Mouse (Mus musculus) hindbrain, embryonic 15.5 days (tissue): ENCODE data around the gene Ano4. TPM values are rescaled to one million over a fixed set of nuclear protein-coding genes. Genes with fewer than 3 reads are reported as not detected.

ENCODE experiments used
- ATAC-seq: fragments of 200-750 bp; cut with Nextera tagmentation; 2 replicates; pipeline ENCODE4 v1.8.0; 2017; ENCODE audit warnings: low read depth, moderate number of reproducible peaks, moderate TSS enrichment; ENCODE audit not compliant: low FRiP score
- H3K27ac ChIP-seq: fragments of 300-500 bp; sonication (generic); replicated peaks from 2 replicates; pipeline ENCODE4 v1.5.1; 2015; ENCODE audit warnings: mild to moderate bottlenecking, inconsistent platforms
- H3K27me3 ChIP-seq: fragments of 300-500 bp; sonication (generic); 2 replicates; pipeline ENCODE4 v1.6.1; 2015; ENCODE audit warnings: control low read depth, inconsistent platforms
- H3K36me3 ChIP-seq: fragments of 300-500 bp; sonication (generic); 2 replicates; pipeline ENCODE4 v1.6.1; 2015; ENCODE audit warnings: control low read depth, inconsistent platforms
- H3K4me1 ChIP-seq: fragments of 300-500 bp; sonication (generic); replicated peaks from 2 replicates; pipeline ENCODE4 v1.6.1; 2015; ENCODE audit warnings: control low read depth, inconsistent platforms
- H3K4me2 ChIP-seq: fragments of 300-500 bp; sonication (generic); 2 replicates; pipeline ENCODE4 v1.6.1; 2015; ENCODE audit warnings: moderate library complexity, mild to moderate bottlenecking, inconsistent platforms
- H3K4me3 ChIP-seq: fragments of 300-500 bp; sonication (generic); 2 replicates; pipeline ENCODE4 v1.5.1; 2015; ENCODE audit warnings: mild to moderate bottlenecking, inconsistent platforms
- H3K9ac ChIP-seq: fragments of 300-500 bp; sonication (generic); 2 replicates; pipeline ENCODE4 v1.6.1; 2015; ENCODE audit warnings: inconsistent platforms
- H3K9me3 ChIP-seq: fragments of 300-500 bp; sonication (generic); 2 replicates; pipeline ENCODE4 v1.6.1; 2016; ENCODE audit warnings: control low read depth, inconsistent platforms
- WGBS: fragments of 180-500 bp; shearing (Covaris S2); methylation state at CpG from one replicate; pipeline ENCODE4 v1.1.7; 2015; 5-methylcytosine and 5-hydroxymethylcytosine counted together
- polyA plus RNA-seq: library from polyadenylated mRNA; unstranded; fragments of >200 nt; fragmentation: Nextera tagmentation; extraction: Ambion mirVana; gene quantifications from 2 replicates; pipeline ENCODE4 v1.2.1, GENCODE M21; 2015

The Ano4 gene
- polyA plus RNA-seq, 1 experiment from 2014 or later: 10.1 TPM

GRCm38 (mm10) chr10:89273001-89273680 lies 71.4 kb downstream of the Ano4 start:
- H3K27me3 ChIP-seq: no peaks in the 10 kb centered on the region
- no peak overlapping the region for H3K9ac ChIP-seq
- no peak overlapping the region for H3K4me2 ChIP-seq
- H3K4me3 ChIP-seq: no peak overlapping the region
- no peaks in the 10 kb centered on the region for H3K9me3 ChIP-seq
- no peak for ATAC-seq
- WGBS: 93% methylated on average over 3 of the region's 3 CpGs
- no peak overlapping the region for H3K27ac ChIP-seq
- H3K4me1 ChIP-seq: no peaks in the 10 kb centered on the region
- H3K36me3 ChIP-seq: no peaks in the 10 kb centered on the region

GRCm38 (mm10) chr10:89267312-89267711 lies 77.2 kb downstream of the Ano4 start:
- no peaks in the 10 kb centered on the region for H3K4me1 ChIP-seq
- WGBS: 88% methylated on average over 3 of the region's 3 CpGs
- ATAC-seq: no peak
- no peak overlapping the region for H3K4me3 ChIP-seq
- H3K27me3 ChIP-seq: no peaks in the 10 kb centered on the region
- no peak overlapping the region for H3K27ac ChIP-seq
- no peaks in the 10 kb centered on the region for H3K9me3 ChIP-seq
- no peaks in the 10 kb centered on the region for H3K36me3 ChIP-seq
- H3K4me2 ChIP-seq: no peak overlapping the region
- H3K9ac ChIP-seq: no peak overlapping the region

- no peak overlapping the region for H3K4me3 ChIP-seq
- H3K4me2 ChIP-seq: no peak overlapping the region
- H3K27me3 ChIP-seq: no peaks in the 10 kb centered on the region
- H3K27ac ChIP-seq: no peak overlapping the region
- H3K4me1 ChIP-seq: peaks cover 5% of the 10 kb centered on the region
- no peak overlapping the region for H3K9ac ChIP-seq
- no peaks in the 10 kb centered on the region for H3K36me3 ChIP-seq
- WGBS: 78% methylated on average over 4 of the region's 4 CpGs
- no peak for ATAC-seq
- H3K9me3 ChIP-seq: no peaks in the 10 kb centered on the region
These were observed 81.2 kb downstream of the Ano4 start for GRCm38 (mm10) chr10:89263396-89263795.

- Histone ChIP-seq H3K9me3 (no peaks in the 10 kb centered on the region), H3K9ac (peak overlapping the region; percentile 66), H3K27me3 (no peaks in the 10 kb centered on the region), H3K27ac (peak overlapping the region; percentile 87), H3K4me2 (peak overlapping the region; percentile 85), H3K4me3 (peak overlapping the region; percentile 56), H3K36me3 (no peaks in the 10 kb centered on the region), H3K4me1 (peaks cover 20% of the 10 kb centered on the region)
- WGBS: 2% methylated on average over 16 of the region's 16 CpGs
- peak; percentile 88 for ATAC-seq
These were observed 86.8 kb downstream of the Ano4 start for GRCm38 (mm10) chr10:89257457-89258381.

- WGBS: under 1% methylated on average over 17 of the region's 17 CpGs
- Histone ChIP-seq H3K4me2 (peak overlapping the region; percentile 85), H3K36me3 (no peaks in the 10 kb centered on the region), H3K4me3 (peak overlapping the region; percentile 56), H3K9ac (peak overlapping the region; percentile 66), H3K27ac (peak overlapping the region; percentile 87), H3K27me3 (no peaks in the 10 kb centered on the region), H3K4me1 (peaks cover 20% of the 10 kb centered on the region), H3K9me3 (no peaks in the 10 kb centered on the region)
- peak; percentile 81 for ATAC-seq
These were observed 87.7 kb downstream of the Ano4 start for GRCm38 (mm10) chr10:89256762-89257456.

- Histone ChIP-seq H3K4me3 (peak overlapping the region; percentile 9; the same call in 1 of the 2 replicates), H3K36me3 (no peaks in the 10 kb centered on the region), H3K9me3 (no peaks in the 10 kb centered on the region), H3K27me3 (no peaks in the 10 kb centered on the region), H3K9ac (no peak overlapping the region), H3K4me2 (peak overlapping the region; percentile 36), H3K27ac (no peak overlapping the region), H3K4me1 (peaks cover 20% of the 10 kb centered on the region)
- ATAC-seq: no peak
- WGBS: 17% methylated on average over 5 of the region's 5 CpGs
These were observed 89.8 kb downstream of the Ano4 start for GRCm38 (mm10) chr10:89254765-89255164.

GRCm38 (mm10) chr10:89253799-89254198 lies 90.8 kb downstream of the Ano4 start:
- ATAC-seq: no peak
- H3K27me3 ChIP-seq: no peaks in the 10 kb centered on the region
- H3K36me3 ChIP-seq: no peaks in the 10 kb centered on the region
- H3K4me1 ChIP-seq: peaks cover 19% of the 10 kb centered on the region
- no peak overlapping the region for H3K27ac ChIP-seq
- H3K4me2 ChIP-seq: no peak overlapping the region
- H3K4me3 ChIP-seq: no peak overlapping the region
- no peak overlapping the region for H3K9ac ChIP-seq
- WGBS: 76% methylated on average over 3 of the region's 3 CpGs
- H3K9me3 ChIP-seq: no peaks in the 10 kb centered on the region

GRCm38 (mm10) chr10:89252636-89253035 lies 91.9 kb downstream of the Ano4 start:
- Histone ChIP-seq H3K4me2 (no peak overlapping the region), H3K27me3 (no peaks in the 10 kb centered on the region), H3K36me3 (no peaks in the 10 kb centered on the region), H3K27ac (no peak overlapping the region), H3K9ac (no peak overlapping the region), H3K9me3 (no peaks in the 10 kb centered on the region), H3K4me3 (no peak overlapping the region), H3K4me1 (peaks cover 7% of the 10 kb centered on the region)
- WGBS: 68% methylated on average over 5 of the region's 5 CpGs
- no peak for ATAC-seq

GRCm38 (mm10) chr10:89243808-89244207 lies 100.8 kb downstream of the Ano4 start:
- Histone ChIP-seq H3K4me2 (no peak overlapping the region), H3K9ac (no peak overlapping the region), H3K27ac (no peak overlapping the region), H3K27me3 (no peaks in the 10 kb centered on the region), H3K9me3 (no peaks in the 10 kb centered on the region), H3K36me3 (no peaks in the 10 kb centered on the region), H3K4me1 (no peaks in the 10 kb centered on the region), H3K4me3 (no peak overlapping the region)
- no peak for ATAC-seq
- 90% methylated on average over 1 of the region's 1 CpGs for WGBS

GRCm38 (mm10) chr10:89224524-89224923 lies 120.0 kb downstream of the Ano4 start:
- 36% methylated on average over 7 of the region's 7 CpGs for WGBS
- no peaks in the 10 kb centered on the region for H3K4me1 ChIP-seq
- H3K27ac ChIP-seq: no peak overlapping the region
- ATAC-seq: no peak
- no peak overlapping the region for H3K4me2 ChIP-seq
- H3K9me3 ChIP-seq: no peaks in the 10 kb centered on the region
- H3K36me3 ChIP-seq: no peaks in the 10 kb centered on the region
- no peak overlapping the region for H3K9ac ChIP-seq
- H3K27me3 ChIP-seq: no peaks in the 10 kb centered on the region
- no peak overlapping the region for H3K4me3 ChIP-seq

- H3K9ac ChIP-seq: no peak overlapping the region
- H3K27me3 ChIP-seq: no peaks in the 10 kb centered on the region
- 82% methylated on average over 6 of the region's 6 CpGs for WGBS
- H3K4me2 ChIP-seq: no peak overlapping the region
- no peaks in the 10 kb centered on the region for H3K9me3 ChIP-seq
- H3K36me3 ChIP-seq: no peaks in the 10 kb centered on the region
- no peaks in the 10 kb centered on the region for H3K4me1 ChIP-seq
- no peak overlapping the region for H3K4me3 ChIP-seq
- no peak for ATAC-seq
- H3K27ac ChIP-seq: no peak overlapping the region
These were observed 122.1 kb downstream of the Ano4 start for GRCm38 (mm10) chr10:89222284-89222989.
